Mouse (Mus musculus) frontal cortex, postnatal 14 days (tissue): Measurements from ENCODE around the gene Pik3ip1.
A peak's percentile ranks its signal among the peaks of the same experiment; 100 is the strongest.

ENCODE experiments used
- DNase-seq, 2 experiments: peaks; one replicate each; pipeline ENCODE4 v3.0.0; 2022; ENCODE audit warnings: low spot score in 2 of 2

Gene Pik3ip1

GRCm38 (mm10) chr11:3302792-3303191 is 27.4 kb upstream of the Pik3ip1 start:
- no peak for DNase-seq

DNA sequence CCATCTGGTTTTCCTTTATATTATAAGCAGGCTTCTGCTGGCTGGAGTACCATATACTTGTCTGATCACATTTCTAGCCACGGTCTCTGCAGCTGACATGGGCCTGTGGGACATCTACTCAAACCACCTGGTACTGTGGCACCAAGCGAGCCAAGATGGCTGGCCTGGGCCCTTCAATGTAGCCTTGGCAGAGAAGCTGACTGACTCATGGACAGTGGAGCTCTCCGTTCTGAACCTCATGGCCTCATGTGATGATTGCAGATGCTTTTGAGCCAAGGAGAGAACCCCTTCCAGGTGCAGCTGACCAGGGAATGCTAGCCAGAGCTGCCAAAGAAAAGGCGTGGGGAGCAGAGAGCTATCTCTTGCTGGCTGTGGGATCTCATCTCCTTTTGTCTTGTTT is 24.4 kb upstream of the Pik3ip1 start:
- DNase-seq: no peak

GRCm38 (mm10) chr11:3307875-3308274 is 22.3 kb upstream of the Pik3ip1 start:
- DNase-seq: no peak

- DNase-seq: no peak
Observed at GRCm38 (mm10) chr11:3309884-3310283, 20.3 kb upstream of the Pik3ip1 start.

DNA sequence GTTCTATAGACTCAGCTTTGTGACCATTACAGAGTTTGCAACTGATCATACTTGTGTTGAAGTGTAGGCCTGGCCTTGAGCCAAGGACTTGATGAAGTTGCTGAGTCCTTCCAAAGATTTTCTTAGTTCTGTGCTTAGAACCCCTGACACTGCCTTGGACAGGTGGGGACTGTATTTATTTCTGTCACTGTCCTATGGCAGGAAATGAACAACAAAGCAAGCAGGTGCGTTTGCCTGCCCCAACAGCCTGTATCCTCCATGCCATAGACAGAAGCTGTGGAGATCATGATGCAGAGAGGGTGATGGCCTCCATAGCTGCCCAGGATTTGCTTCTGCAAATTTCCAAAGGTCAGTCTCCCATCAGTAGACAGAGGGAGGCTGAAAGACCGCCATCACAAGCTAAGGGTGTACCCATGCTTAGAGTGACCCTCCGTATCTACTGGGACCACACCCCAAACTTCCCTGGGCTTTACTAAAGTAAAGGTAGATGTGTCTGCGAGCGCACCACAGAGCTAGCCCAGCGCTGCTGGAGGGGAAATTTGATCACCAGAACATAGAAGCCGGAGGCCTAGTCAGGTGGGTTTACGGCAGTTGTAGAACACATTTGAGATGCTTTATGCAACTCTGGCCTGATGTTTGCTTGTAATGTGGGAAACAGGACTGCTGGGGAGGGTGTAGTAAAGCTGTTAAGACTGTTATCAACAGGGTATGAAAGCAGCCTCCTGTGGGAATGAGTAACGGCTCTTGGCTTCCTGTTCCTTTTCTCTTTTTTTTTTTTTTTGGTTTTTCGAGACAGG is 19.2 kb upstream of the Pik3ip1 start:
- DNase-seq: no peak

DNA sequence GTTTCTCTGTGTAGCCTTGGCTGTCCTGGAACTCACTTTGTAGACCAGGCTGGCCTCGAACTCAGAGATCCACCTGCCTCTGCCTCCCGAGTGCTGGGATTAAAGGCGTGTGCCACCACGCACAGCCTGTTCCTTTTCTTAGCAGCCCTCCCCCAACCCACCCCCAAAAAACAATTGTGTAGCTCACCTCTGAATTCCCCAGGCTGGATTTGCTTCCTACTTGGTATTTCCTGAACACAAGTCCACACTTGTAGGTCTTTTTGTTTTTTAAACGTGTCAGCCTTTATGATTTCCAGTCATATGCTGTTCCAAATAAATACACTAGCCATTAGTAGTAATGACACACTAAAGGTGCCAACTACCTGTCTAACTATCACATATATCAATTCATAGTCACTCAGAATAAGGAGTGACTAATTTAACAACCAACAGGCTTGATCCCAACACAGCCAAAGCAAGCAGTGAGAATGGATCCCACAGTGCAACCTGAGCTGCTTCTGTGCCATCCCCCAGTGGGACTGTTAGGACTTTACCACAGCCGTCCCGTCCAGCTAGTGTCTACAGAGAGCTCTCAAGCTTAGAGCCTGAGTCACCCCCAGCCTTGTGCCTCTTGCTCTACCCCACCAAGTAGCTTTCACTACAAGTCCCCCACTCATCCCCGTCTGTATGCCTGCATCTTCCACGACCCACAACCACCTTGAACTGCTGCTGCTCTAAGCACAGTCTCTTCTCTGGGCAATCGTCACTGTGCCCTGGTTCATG is 18.4 kb upstream of the Pik3ip1 start:
- no peak for DNase-seq

- no peak for DNase-seq
Observed at GRCm38 (mm10) chr11:3313294-3313693, 16.9 kb upstream of the Pik3ip1 start.

DNA sequence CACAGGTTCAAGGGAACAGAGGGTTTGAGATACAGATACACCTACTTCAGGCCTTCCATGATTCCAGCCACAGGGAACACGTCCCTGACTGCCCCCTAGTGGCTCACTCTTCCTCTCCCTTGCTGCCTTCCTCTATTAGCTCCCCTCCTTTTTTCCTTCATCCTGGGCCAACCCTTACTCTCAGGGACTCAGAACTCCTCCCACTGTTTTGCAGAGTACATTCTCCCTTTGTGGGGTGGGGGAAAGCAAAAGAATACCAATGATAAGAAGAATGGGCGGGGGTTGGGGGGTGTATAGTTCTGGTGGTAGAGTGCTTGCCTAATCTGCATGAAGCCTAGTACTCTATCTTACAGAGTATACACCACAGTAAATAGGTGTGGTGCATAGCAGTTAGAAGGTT is 16.1 kb upstream of the Pik3ip1 start:
- no peak for DNase-seq

DNA sequence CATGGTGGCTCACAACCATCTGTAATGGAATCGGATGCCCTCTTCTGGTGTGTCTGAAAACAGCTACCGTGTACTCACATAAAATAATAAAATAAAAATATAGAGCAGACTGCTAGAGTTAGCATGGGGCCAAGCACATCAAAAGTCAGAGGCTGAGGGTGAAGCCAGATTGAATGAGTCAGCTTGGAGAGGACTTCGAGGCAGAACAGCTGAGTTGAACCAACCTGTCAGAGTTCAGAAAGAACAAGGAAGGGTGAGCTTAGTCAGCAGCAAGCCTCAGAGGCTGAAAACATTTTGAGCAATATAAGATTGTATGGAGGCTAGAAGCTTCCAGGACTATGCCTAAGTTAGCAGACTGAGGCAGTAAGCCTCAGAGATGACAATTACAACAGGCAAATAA is 11.9 kb upstream of the Pik3ip1 start:
- DNase-seq: no peak

DNA sequence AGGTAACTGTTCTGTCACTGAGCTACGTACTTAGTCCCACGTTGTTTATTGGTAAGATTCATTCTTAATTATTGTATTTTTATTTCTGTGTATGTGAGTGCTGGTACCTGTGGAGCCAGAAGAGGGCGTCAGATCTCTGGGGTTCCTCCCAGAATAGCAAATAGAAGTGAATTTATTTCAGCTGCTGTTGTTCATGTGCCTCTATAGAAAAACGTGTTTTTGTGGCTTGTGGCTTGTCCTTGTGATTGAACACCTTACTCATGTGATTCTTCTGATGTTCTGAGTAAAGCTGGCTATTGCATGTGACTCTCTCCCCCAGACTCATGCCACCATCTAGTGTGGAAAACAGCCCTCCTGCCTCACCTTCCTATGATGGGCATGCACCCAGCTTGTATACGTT is 1.9 kb upstream of the Pik3ip1 start:
- no peak for DNase-seq

- no peak for DNase-seq
Observed at GRCm38 (mm10) chr11:3328806-3329775, 1.1 kb upstream of the Pik3ip1 start.

GRCm38 (mm10) chr11:3330566-3330965 is 365 bp downstream of the Pik3ip1 start:
- DNase-seq: peak; percentile 75

GRCm38 (mm10) chr11:3330991-3331750 is 970 bp downstream of the Pik3ip1 start:
- no peak for DNase-seq

DNA sequence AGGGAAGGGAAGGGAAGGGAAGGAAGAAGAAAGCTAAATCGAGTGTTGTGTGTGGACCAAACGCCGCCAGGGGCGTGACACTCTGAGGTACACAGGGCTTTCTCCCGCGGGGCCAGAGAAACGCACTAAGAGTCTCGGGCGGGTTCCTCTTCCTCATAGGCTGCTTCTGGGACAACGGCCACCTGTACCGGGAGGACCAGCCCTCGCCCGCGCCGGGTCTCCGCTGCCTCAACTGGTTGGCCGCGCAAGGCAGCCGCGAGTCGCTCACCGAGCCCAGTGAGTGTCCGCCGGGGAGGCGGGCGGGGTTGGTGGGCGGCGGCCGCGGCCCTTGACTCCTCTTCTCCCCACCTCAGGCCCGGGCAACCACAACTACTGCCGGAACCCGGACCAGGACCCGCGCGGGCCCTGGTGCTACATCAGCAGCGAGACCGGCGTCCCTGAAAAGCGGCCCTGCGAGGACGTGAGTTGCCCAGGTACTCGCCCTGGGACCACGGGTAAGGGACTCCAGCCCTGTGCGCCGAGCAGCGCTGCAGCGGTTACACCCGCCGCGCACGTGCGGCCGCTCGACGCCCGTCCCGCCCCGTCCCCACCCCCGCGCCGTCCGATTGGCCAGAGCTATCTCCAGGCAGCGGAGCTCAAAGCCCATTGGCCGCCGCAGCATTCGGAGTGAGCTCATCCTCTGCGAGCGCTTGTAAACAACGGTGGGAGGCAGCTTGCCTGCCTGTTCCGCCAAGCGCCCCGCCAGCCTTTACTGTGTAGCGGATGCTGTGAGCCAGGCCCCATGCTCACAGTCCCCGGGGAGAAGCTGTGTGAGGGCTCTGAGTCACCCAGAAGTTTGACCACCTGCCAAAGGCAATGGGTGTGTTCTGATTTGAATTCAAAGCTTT is 1.8 kb downstream of the Pik3ip1 start:
- DNase-seq: peak; percentile 86 to 90

DNA sequence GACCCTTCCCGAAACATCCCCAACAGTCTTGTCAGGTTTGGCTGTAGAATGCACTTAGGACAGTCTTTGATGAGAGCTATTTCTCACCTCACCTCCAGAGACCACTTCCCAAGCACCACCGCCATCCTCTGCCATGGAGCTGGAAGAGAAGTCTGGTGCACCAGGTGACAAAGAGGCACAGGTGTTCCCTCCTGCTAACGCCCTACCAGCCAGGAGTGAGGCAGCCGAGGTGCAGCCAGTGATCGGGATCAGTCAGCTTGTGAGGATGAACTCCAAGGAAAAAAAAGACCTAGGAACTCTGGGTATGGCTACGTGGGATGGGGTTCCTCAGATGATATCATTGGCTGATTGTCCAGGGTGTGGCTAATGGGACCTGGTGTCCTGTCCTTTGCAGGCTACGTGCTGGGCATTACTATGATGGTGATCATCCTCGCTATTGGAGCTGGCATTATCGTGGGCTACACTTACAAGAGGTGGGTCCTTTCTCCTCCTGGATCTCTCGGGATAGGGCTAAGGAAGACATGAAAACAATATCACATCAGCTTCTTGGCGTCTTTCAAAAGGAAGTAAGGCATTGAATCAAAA is 3.0 kb downstream of the Pik3ip1 start:
- no peak for DNase-seq

- no peak for DNase-seq
Observed at GRCm38 (mm10) chr11:3334141-3334710, 4.0 kb downstream of the Pik3ip1 start.

GRCm38 (mm10) chr11:3334711-3335316 is 4.6 kb downstream of the Pik3ip1 start:
- no peak for DNase-seq

- no peak for DNase-seq
Observed at GRCm38 (mm10) chr11:3335651-3336216, 5.5 kb downstream of the Pik3ip1 start.

GRCm38 (mm10) chr11:3336602-3337001 is 6.4 kb downstream of the Pik3ip1 start:
- no peak for DNase-seq
